Mouse (Mus musculus) ES-E14 (cell line): Measurements from ENCODE around the gene Pnkd. TPM values are rescaled to one million over a fixed set of nuclear protein-coding genes. Genes with fewer than 3 reads are reported as not detected.
A peak's percentile ranks its signal among the peaks of the same experiment; 100 is the strongest.
"Not testable (repeated sequence)": the region's sequence is repeated elsewhere in the genome, so short reads cannot be mapped to it uniquely, and the experiment has no call there.

ENCODE experiments used
- DNase-seq: peaks from one replicate; pipeline ENCODE4 v3.0.0-alpha.2; 2013; ENCODE audit warnings: low read depth, low spot score
- H3K27ac ChIP-seq: 2 replicates; pipeline ENCODE4 v1.5.1; 2012; ENCODE audit warnings: low read depth, mild to moderate bottlenecking, low read length, moderate library complexity, mixed read lengths; ENCODE audit not compliant: poor library complexity, insufficient read depth, severe bottlenecking
- H3K36me3 ChIP-seq: 2 replicates; pipeline ENCODE4 v1.6.1; 2012; ENCODE audit warnings: mild to moderate bottlenecking, low read length, moderate library complexity, mixed read lengths; ENCODE audit not compliant: control insufficient read depth, poor library complexity, insufficient read depth, severe bottlenecking
- H3K4me1 ChIP-seq, 2 experiments: fragments of 150-350 bp in 1 of 2; sonication (generic) in 1 of 2; 2 replicates each; pipeline ENCODE4 v1.6.1; 2012; ENCODE audit warnings: low read length in 2 of 2, mild to moderate bottlenecking in 1 of 2, mixed read lengths in 1 of 2; ENCODE audit not compliant: control insufficient read depth in 2 of 2, insufficient read depth in 2 of 2, poor library complexity in 1 of 2
- H3K4me3 ChIP-seq, 2 experiments: fragments of 150-350 bp in 1 of 2; sonication (generic) in 1 of 2; 2 replicates each; pipeline ENCODE4 v1.5.1; 2012; ENCODE audit warnings: low read length in 2 of 2, low read depth in 1 of 2, mild to moderate bottlenecking in 1 of 2, mixed read lengths in 1 of 2; ENCODE audit not compliant: insufficient read depth in 1 of 2, poor library complexity in 1 of 2, severe bottlenecking in 1 of 2
- H3K9ac ChIP-seq: 2 replicates; pipeline ENCODE4 v1.6.1; 2012; ENCODE audit warnings: low read depth, mild to moderate bottlenecking, low read length, mixed read lengths; ENCODE audit not compliant: poor library complexity, insufficient read depth, severe bottlenecking
- H3K9me3 ChIP-seq: fragments of 150-350 bp; sonication (generic); 2 replicates; pipeline ENCODE4 v1.6.1; 2012; ENCODE audit warnings: low read depth, mild to moderate bottlenecking, low read length; ENCODE audit not compliant: control insufficient read depth, insufficient read depth
- CHD2 ChIP-seq: IDR thresholded peaks from 2 replicates; pipeline ENCODE4 v1.6.1; 2014; ENCODE audit warnings: mild to moderate bottlenecking, low read depth, low read length, inconsistent platforms
- HCFC1 ChIP-seq: IDR thresholded peaks from 2 replicates; pipeline ENCODE4 v1.6.1; 2012; ENCODE audit warnings: low read length, inconsistent platforms, borderline replicate concordance; ENCODE audit not compliant: insufficient read depth
- MAFK ChIP-seq: IDR thresholded peaks from 2 replicates; pipeline ENCODE4 v1.6.1; 2014; ENCODE audit warnings: mild to moderate bottlenecking, low read depth, low read length, inconsistent platforms; ENCODE audit not compliant: insufficient read depth
- ZC3H11A ChIP-seq: IDR thresholded peaks from 2 replicates; pipeline ENCODE4 v1.6.1; 2012; ENCODE audit warnings: low read depth, mild to moderate bottlenecking, inconsistent platforms, low read length, borderline replicate concordance
- ZNF384 ChIP-seq: IDR thresholded peaks from 2 replicates; pipeline ENCODE4 v1.6.1; 2012; ENCODE audit warnings: low read depth, low read length, inconsistent platforms
- in situ Hi-C, 2 experiments: fragments of 600-800 bp; cut with MboI; formaldehyde crosslinking; loops; one replicate each; pipeline ENCODE4 v1.15.1; 2025; ENCODE audit warnings: low sequenced_read_pairs in 2 of 2, inconsistent platforms in 1 of 2; ENCODE audit not compliant: unreplicated experiment in 2 of 2
- total RNA-seq: library from RNA; depleted of rRNA; stranded (reverse); fragments of 300-350 nt; gene quantifications from 2 replicates; pipeline ENCODE4 v1.2.3, GENCODE M21; 2012

Gene Pnkd
- total RNA-seq, 1 experiment: 63.9 TPM

DNA sequence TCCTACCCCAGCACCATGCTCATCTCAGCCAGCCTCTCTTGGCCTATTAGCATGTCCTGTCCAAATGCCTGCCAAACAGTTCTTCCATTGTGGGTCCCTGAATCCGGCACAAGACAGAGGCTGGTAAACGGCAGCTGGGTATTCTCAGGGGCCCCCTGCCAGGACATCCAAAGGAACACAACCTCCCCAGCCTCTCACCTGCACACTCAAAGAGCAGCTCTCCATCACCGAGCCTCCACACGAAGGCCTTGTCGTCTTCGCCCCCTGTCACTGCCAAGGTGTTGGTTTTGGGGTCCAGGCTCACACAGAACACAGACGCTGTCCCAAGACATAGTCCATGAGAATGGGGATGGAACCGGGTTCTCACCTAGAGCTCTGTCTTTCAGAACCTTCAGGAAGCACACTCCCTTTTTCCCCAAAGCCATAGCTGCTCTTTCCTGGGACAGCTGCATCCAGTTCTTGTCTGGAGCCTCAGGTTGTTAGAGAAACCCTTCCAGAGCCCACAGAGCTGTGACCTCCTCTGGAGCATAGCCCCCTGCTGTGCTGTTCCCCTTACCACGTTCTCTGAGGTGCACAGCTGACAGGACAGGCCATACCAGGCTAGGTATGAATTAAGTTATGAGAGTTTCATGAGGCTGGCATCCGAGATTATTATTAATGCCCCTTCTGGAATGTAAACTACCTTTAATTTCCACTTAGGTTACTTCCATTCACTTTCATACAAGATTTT is 1.7 kb upstream of the Pnkd start:
- in situ Hi-C loops: no loop called here
- Histone ChIP-seq H3K9ac (no peak overlapping the region), H3K4me3 (no peak overlapping the region), H3K27ac (no peak overlapping the region), H3K4me1 (peaks cover 0 to 7% of the 10 kb centered on the region in 2 experiments; a peak in 1 of 4 replicates), H3K36me3 (peaks cover 41% of the 10 kb centered on the region), H3K9me3 (no peaks in the 10 kb centered on the region)
- DNase-seq: no peak
- TF ChIP-seq HCFC1: no peak
- TF ChIP-seq ZNF384: no peak
- no peak for TF ChIP-seq ZC3H11A
- no peak for TF ChIP-seq CHD2
- TF ChIP-seq MAFK: no peak

DNA sequence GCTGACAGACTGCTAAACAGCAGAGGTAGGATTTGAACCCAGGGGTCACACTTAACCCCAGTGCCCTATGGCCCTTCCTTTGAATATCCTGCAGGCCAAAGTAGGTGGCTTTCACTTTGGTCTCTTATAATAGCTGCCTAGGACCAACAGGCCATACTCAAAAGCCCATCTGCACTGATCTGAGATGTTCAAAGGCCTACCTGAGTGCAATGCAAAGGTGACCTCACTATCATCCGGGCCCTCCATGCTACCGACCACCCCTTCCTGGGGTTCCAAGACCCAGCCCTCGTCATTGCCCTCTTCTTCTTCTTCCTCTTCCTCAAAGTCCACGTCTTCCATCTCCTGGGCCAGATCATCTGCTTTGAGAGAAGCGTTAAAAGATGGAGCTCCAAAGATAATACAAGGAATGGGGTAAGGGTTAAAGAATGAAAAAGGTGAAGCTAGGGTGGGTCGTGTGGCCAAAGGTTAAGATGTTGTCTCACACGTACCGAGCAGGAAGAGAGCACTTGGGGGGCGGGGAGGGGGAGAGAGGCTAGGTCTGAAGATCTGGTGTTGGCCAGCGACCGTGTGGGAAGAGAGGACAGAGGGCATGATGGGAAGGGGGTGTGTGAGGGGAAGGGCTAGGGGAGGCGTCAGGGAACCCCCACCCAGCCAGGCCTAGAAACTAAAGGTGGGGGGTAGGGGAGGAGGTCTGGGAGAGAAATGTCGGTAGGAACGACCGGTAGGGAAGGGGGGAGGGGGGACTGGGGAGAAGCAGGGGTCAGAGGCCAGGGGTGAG is 855 bp upstream of the Pnkd start:
- peak overlapping the region; percentile 95 to 97 for H3K4me3 ChIP-seq
- DNase-seq: no peak
- peak overlapping the region; percentile 89 for H3K9ac ChIP-seq
- H3K27ac ChIP-seq: peak overlapping the region; percentile 70
- H3K36me3 ChIP-seq: peaks cover 44% of the 10 kb centered on the region
- in situ Hi-C loops: no loop called here
- no peak for TF ChIP-seq CHD2
- TF ChIP-seq HCFC1: no peak
- TF ChIP-seq ZC3H11A: no peak
- no peak for TF ChIP-seq ZNF384
- no peak for TF ChIP-seq MAFK
- no peaks in the 10 kb centered on the region for H3K9me3 ChIP-seq
- peaks cover 0 to 5% of the 10 kb centered on the region in 2 experiments; a peak in 1 of 4 replicates for H3K4me1 ChIP-seq

- Histone ChIP-seq H3K36me3 (peaks cover 49% of the 10 kb centered on the region), H3K4me3 (peak overlapping the region; percentile 79 to 89), H3K27ac (no peak overlapping the region), H3K9ac (peak overlapping the region; percentile 76), H3K9me3 (no peaks in the 10 kb centered on the region), H3K4me1 (0 out of 4 replicates have a peak, but pooled peaks cover 0 to 2% of the 10 kb centered on the region in 2 experiments)
- in situ Hi-C loops: no loop called here
- TF ChIP-seq HCFC1: no peak
- TF ChIP-seq MAFK: no peak
- no peak for TF ChIP-seq ZC3H11A
- TF ChIP-seq ZNF384: no peak
- no peak for TF ChIP-seq CHD2
- no peak for DNase-seq
Measured at GRCm38 (mm10) chr1:74285212-74286010, 681 bp downstream of the Pnkd start.

DNA sequence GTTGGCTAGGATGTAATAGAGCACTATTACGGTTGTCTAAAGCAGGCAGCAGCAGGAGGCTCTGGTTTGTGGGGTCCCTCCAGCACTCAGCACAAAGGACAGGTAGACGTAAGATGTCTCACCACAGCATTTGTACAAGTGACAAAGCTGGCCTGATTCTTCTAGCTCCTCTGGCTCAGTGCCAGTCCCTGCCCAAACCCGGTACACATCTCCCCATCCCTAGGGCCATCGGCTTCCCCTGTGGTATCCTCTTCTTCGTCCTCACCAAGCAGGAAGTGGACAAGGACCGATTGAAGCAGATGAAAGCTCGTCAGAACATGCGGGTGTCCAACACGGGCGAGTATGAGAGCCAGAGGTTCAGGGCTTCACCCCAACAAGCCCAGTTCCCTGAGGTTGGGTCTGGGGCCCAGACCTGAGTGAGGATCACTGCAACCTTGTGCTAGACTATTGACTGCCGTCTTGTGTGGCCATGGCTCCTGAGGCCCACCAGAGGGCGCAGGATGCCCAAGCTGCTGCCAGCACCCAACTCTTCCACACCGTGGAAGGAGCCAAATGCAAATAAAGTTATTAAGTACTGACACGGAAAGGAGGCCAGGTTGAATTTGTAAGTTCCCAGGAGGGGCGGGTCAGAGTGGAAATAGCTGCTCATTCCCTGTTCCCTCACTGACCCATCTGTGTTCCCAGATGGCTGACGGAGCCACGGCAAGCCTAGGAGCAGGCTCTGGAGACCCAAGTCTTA is 2.3 kb downstream of the Pnkd start:
- DNase-seq, H3K4me1 ChIP-seq, H3K9me3 ChIP-seq, H3K27ac ChIP-seq, H3K4me3 ChIP-seq, in situ Hi-C loops, H3K9ac ChIP-seq: not testable (repeated sequence)
- H3K36me3 ChIP-seq: peaks cover 44% of the 10 kb centered on the region
